Mouse (Mus musculus) thymus, adult 2 months (tissue): ENCODE measurements around the gene Cnih3.

Experiments used
- CTCF ChIP-seq: fragments of 200-500 bp; IDR thresholded peaks from 2 replicates; pipeline ENCODE4 v1.5.1; 2012; ENCODE audit warnings: mild to moderate bottlenecking, control low read depth, low read length, moderate library complexity, borderline replicate concordance; ENCODE audit not compliant: control insufficient read depth, poor library complexity, insufficient read depth; ENCODE audit errors: extremely low read depth
- POLR2A ChIP-seq: fragments of 200-500 bp; IDR thresholded peaks from 2 replicates; pipeline ENCODE4 v1.6.1; 2012; ENCODE audit warnings: mild to moderate bottlenecking, low read length, control low read depth, moderate library complexity; ENCODE audit not compliant: control insufficient read depth, poor library complexity, insufficient read depth; ENCODE audit errors: extremely low read depth

- TF ChIP-seq POLR2A: no peak
- TF ChIP-seq CTCF: no peak
These were observed 104.5 kb downstream of the Cnih3 start for GRCm38 (mm10) chr1:181456911-181457310.
